Mouse (Mus musculus) heart, embryonic 14.5 days (tissue): Measurements from ENCODE around the gene Tmem235. TPM values are rescaled to one million over a fixed set of nuclear protein-coding genes. Genes with fewer than 3 reads are reported as not detected.

Experiments
- ATAC-seq: fragments of 200-750 bp; cut with Nextera tagmentation; 2 replicates; pipeline ENCODE4 v1.8.0; 2017; ENCODE audit warnings: low read depth, moderate TSS enrichment; ENCODE audit not compliant: insufficient number of reproducible peaks, insufficient read depth, low FRiP score
- H3K27ac ChIP-seq, 2 experiments: fragments of 200-500 bp in 1 of 2; fragments of 300-500 bp in 1 of 2; sonication (generic) in 1 of 2; replicated peaks in 1 of 2; 2 replicates each; pipeline ENCODE4 v1.5.1; 2012 to 2014; ENCODE audit warnings: low read depth in 2 of 2, low read length in 2 of 2, control low read depth in 1 of 2, mild to moderate bottlenecking in 1 of 2, mixed read lengths in 1 of 2; ENCODE audit not compliant: control insufficient read depth in 1 of 2, insufficient read depth in 1 of 2
- H3K27me3 ChIP-seq: fragments of 300-500 bp; sonication (generic); 2 replicates; pipeline ENCODE4 v1.6.1; 2014; ENCODE audit warnings: mild to moderate bottlenecking, low read length, control low read depth; ENCODE audit not compliant: control insufficient read depth, insufficient read depth
- H3K36me3 ChIP-seq: fragments of 300-500 bp; sonication (generic); 2 replicates; pipeline ENCODE4 v1.6.1; 2014; ENCODE audit warnings: mild to moderate bottlenecking, control low read depth, low read length, mixed read lengths; ENCODE audit not compliant: control insufficient read depth, insufficient read depth
- H3K4me1 ChIP-seq, 2 experiments: fragments of 200-500 bp in 1 of 2; fragments of 300-500 bp in 1 of 2; sonication (generic) in 1 of 2; 2 replicates each; pipeline ENCODE4 v1.6.1; 2012 to 2014; ENCODE audit warnings: low read length in 2 of 2, control low read depth in 1 of 2, mixed read lengths in 1 of 2; ENCODE audit not compliant: control insufficient read depth in 2 of 2, insufficient read depth in 2 of 2
- H3K4me2 ChIP-seq: fragments of 300-500 bp; sonication (generic); 2 replicates; pipeline ENCODE4 v1.6.1; 2014; ENCODE audit warnings: mild to moderate bottlenecking, low read length
- H3K4me3 ChIP-seq, 2 experiments: fragments of 200-500 bp in 1 of 2; fragments of 300-500 bp in 1 of 2; sonication (generic) in 1 of 2; 2 replicates each; pipeline ENCODE4 v1.5.1; 2012 to 2014; ENCODE audit warnings: low read length in 2 of 2, mild to moderate bottlenecking in 2 of 2, control low read depth in 1 of 2, low read depth in 1 of 2, moderate library complexity in 1 of 2; ENCODE audit not compliant: control insufficient read depth in 1 of 2, insufficient read depth in 1 of 2
- H3K9ac ChIP-seq: fragments of 300-500 bp; sonication (generic); 2 replicates; pipeline ENCODE4 v1.6.1; 2014; ENCODE audit warnings: mild to moderate bottlenecking, low read length
- H3K9me3 ChIP-seq: fragments of 300-500 bp; sonication (generic); 2 replicates; pipeline ENCODE4 v1.6.1; 2016; ENCODE audit warnings: low read length, control low read depth; ENCODE audit not compliant: control insufficient read depth
- WGBS: fragments of 180-500 bp; shearing (Covaris S2); extraction: QIAGEN DNeasy Blood & Tissue Kit; methylation state at CpG from one replicate; pipeline ENCODE4 v1.1.7; 2014; 5-methylcytosine and 5-hydroxymethylcytosine counted together
- polyA plus RNA-seq: library from polyadenylated mRNA; unstranded; fragments of >200 nt; fragmentation: Nextera tagmentation; extraction: Ambion mirVana; gene quantifications from 2 replicates; pipeline ENCODE4 v1.2.1, GENCODE M21; 2014

Tmem235 gene
- polyA plus RNA-seq, 1 experiment from 2014 or later: not detected

- WGBS: 55% methylated on average over 10 of the region's 10 CpGs
- Histone ChIP-seq H3K4me1 (peaks cover 15 to 18% of the 10 kb centered on the region in 2 experiments), H3K27me3 (0 out of 2 replicates have a peak, but pooled peaks cover 6% of the 10 kb centered on the region), H3K9ac (no peak overlapping the region), H3K4me3 (no peak overlapping the region), H3K4me2 (no peak overlapping the region), H3K27ac (no peak overlapping the region), H3K36me3 (no peaks in the 10 kb centered on the region), H3K9me3 (no peaks in the 10 kb centered on the region)
- ATAC-seq: no peak
Measured at GRCm38 (mm10) chr11:117894676-117895075, 34.1 kb downstream of the Tmem235 start.

DNA sequence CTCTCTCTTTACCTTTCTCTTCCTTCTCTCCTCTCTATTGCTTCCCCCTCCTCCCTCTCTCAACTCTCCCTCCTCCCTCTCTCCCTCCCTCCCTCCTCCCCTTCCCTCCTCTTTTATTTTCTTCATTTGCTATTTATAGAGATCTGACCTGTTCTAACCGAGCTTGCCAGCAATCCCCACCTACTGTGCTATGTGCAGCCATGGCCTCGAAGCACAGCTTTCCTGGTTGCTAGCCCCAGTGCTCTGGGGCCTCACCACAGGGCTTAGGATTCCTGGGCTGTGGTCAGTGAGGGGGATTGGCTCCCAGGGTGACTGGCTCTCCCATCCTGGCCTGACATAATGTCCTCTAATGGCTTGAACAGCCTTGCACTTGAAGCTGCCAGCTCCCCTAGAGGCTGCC, 36.0 kb downstream of the Tmem235 start:
- Histone ChIP-seq H3K36me3 (no peaks in the 10 kb centered on the region), H3K27ac (no peak overlapping the region; a peak in 1 of 4 replicates), H3K9ac (no peak overlapping the region), H3K4me1 (peaks cover 2% of the 10 kb centered on the region in 2 experiments; a peak in 1 of 4 replicates), H3K27me3 (no peaks in the 10 kb centered on the region), H3K4me2 (no peak overlapping the region), H3K9me3 (no peaks in the 10 kb centered on the region), H3K4me3 (no peak overlapping the region)
- ATAC-seq: no peak
- WGBS: 9% methylated on average over 2 of the region's 2 CpGs

DNA sequence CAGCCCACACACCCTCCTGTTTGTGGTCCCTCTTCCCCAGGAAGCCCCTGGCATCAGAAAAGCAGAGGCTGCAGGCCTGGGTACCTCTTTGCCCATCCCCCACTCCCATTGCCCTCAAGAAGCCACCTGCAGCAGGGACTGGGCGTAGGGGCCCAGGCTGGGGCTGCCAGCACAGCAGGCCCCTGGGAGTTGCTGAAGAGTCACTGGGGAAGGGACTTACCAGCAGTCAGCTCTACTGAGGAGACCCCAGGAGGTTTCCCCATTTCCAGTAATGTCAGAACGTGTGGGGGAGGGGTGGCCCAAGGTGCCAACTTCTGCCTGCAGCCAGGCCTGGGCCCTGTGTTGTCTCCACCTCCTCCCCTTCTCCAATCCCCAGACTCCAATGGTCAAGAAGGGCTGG, 41.7 kb downstream of the Tmem235 start:
- Histone ChIP-seq H3K4me1 (no peaks in the 10 kb centered on the region), H3K27me3 (no peaks in the 10 kb centered on the region), H3K36me3 (no peaks in the 10 kb centered on the region), H3K9me3 (no peaks in the 10 kb centered on the region), H3K4me2 (no peak overlapping the region), H3K4me3 (no peak overlapping the region), H3K27ac (no peak overlapping the region), H3K9ac (no peak overlapping the region)
- WGBS: 65% methylated on average over 2 of the region's 2 CpGs
- no peak for ATAC-seq

GRCm38 (mm10) chr11:117904442-117904841, 43.9 kb downstream of the Tmem235 start:
- Histone ChIP-seq H3K9ac (no peak overlapping the region), H3K27ac (no peak overlapping the region), H3K36me3 (no peaks in the 10 kb centered on the region), H3K4me1 (no peaks in the 10 kb centered on the region), H3K9me3 (no peaks in the 10 kb centered on the region), H3K4me2 (no peak overlapping the region), H3K27me3 (no peaks in the 10 kb centered on the region), H3K4me3 (no peak overlapping the region)
- ATAC-seq: no peak
- 80% methylated on average over 8 of the region's 8 CpGs for WGBS

DNA sequence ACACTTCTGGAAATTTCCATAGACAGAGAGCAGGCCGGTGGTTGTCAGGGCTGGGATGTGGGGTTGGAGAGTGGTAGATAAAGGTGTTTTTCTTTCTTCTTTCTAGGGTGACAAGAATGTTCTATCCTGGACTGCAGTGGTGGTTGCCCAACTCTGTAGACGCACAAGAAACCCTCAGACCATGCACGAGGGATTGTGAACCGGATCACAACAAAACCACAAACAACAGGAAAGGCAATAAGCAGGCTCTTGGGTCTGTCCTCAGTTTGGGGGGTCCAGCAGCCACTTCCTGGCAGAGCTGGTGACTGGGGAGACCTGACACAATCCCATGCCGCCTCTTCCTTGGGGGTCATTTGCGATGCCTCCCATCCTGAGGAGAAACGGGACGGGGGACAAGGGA, 48.8 kb downstream of the Tmem235 start:
- Histone ChIP-seq H3K9me3 (no peaks in the 10 kb centered on the region), H3K27ac (no peak overlapping the region), H3K9ac (no peak overlapping the region), H3K27me3 (no peaks in the 10 kb centered on the region), H3K4me3 (no peak overlapping the region), H3K36me3 (no peaks in the 10 kb centered on the region), H3K4me2 (no peak overlapping the region), H3K4me1 (peaks cover 4 to 8% of the 10 kb centered on the region in 2 experiments; a peak in 3 of 4 replicates)
- ATAC-seq: no peak
- 82% methylated on average over 8 of the region's 8 CpGs for WGBS

GRCm38 (mm10) chr11:117912684-117913352, 52.3 kb downstream of the Tmem235 start:
- H3K9ac ChIP-seq: peak overlapping the region; percentile 26; the same call in 1 of the 2 replicates
- no peak overlapping the region for H3K27ac ChIP-seq

DNA sequence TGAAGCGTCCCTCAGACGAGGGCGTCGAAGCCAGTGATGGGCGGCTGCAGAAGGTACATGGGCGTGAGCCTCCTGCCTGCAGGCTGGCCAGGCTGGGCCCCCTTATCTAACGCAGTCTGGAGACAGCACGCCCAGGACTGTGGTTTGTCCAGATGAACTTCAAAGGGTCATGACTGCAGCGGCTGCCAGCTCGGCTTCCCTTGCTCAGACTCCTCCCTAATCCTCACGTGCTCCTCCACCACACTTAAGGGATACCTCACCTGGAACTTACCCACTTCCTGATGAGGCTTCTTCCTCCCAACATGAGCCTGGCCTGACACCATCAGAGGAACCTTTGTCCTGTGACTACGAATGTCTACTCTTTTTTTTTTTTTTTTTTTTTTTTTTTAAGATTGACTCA, 54.0 kb downstream of the Tmem235 start:
- H3K27me3 ChIP-seq: no peaks in the 10 kb centered on the region
- no peaks in the 10 kb centered on the region for H3K36me3 ChIP-seq
- no peak overlapping the region for H3K4me2 ChIP-seq
- H3K27ac ChIP-seq: no peak overlapping the region
- H3K4me3 ChIP-seq: no peak overlapping the region
- H3K4me1 ChIP-seq: peaks cover 8 to 12% of the 10 kb centered on the region in 2 experiments; a peak in 3 of 4 replicates
- peaks cover 10% of the 10 kb centered on the region for H3K9me3 ChIP-seq
- no peak for ATAC-seq
- 17% methylated on average over 12 of the region's 12 CpGs for WGBS
- H3K9ac ChIP-seq: no peak overlapping the region

More at GRCm38 (mm10) chr11:117912684-117913352, 52.3 kb downstream of the Tmem235 start:
- Histone ChIP-seq H3K36me3 (no peaks in the 10 kb centered on the region), H3K4me1 (peaks cover 8 to 12% of the 10 kb centered on the region in 2 experiments; a peak in 3 of 4 replicates), H3K4me3 (peak overlapping the region; percentile 0 to 2; a peak in 1 of 4 replicates), H3K4me2 (peak overlapping the region; percentile 32), H3K9me3 (peaks cover 10% of the 10 kb centered on the region), H3K27me3 (no peaks in the 10 kb centered on the region)
- 29% methylated on average over 13 of the region's 13 CpGs for WGBS
- peak; percentile 44 for ATAC-seq
